Mouse (Mus musculus) stomach, postnatal 0 days (tissue): ENCODE measurements at regions not wholly inside any gene's neighbourhood (a gene's known extent, or its start where the extent isn't known, plus 50 kb on each side); places are given as distances from the start of the nearest gene placed in this dataset.

ENCODE experiments used
- CTCF ChIP-seq: IDR thresholded peaks from 2 replicates; pipeline ENCODE4 v1.5.1; 2016; ENCODE audit warnings: antibody characterized with exemption, low read depth, mild to moderate bottlenecking, moderate library complexity
- EP300 ChIP-seq: optimal IDR thresholded peaks from 2 replicates; pipeline ENCODE3; 2016; ENCODE audit warnings: antibody characterized with exemption

- TF ChIP-seq CTCF: no peak
- no peak for TF ChIP-seq EP300
Measured at GRCm38 (mm10) chr9:47368015-47368901, 161.7 kb upstream of the Cadm1 start.
